Mouse (Mus musculus): Measurements from ENCODE around the gene Rad9b. TPM values are rescaled to one million over a fixed set of nuclear protein-coding genes. Genes with fewer than 3 reads are reported as not detected.

Rad9b gene
- total and polyA plus RNA-seq, 3 experiments: 9.0 to 10.4 (median 10.3) TPM

- Histone ChIP-seq H3K4me3 (replicated peaks in 1 of 3; ENCODE audit: low read depth in 2 of 3, low read length in 2 of 3, poor library complexity in 1 of 3) (no peak overlapping the region), H3K4me2 (ENCODE audit: insufficient read depth, low read depth, poor library complexity, severe bottlenecking) (no peak overlapping the region), H3K27me3 (replicated peaks) (no peaks in the 10 kb centered on the region), H3K4me1 (ENCODE audit: control insufficient read depth in 1 of 2, insufficient read depth in 2 of 2) (peaks cover 23 to 52% of the 10 kb centered on the region in 2 experiments), H3K36me3 (replicated peaks in 1 of 2; ENCODE audit: control insufficient read depth in 1 of 2, insufficient read depth in 1 of 2, low read length in 1 of 2) (peaks cover under 1 to 42% of the 10 kb centered on the region in 2 experiments), H3K9ac (ENCODE audit: insufficient read depth, low read depth) (no peak overlapping the region), H3K9me3 (replicated peaks; ENCODE audit: low read length) (no peaks in the 10 kb centered on the region), H3K27ac (ENCODE audit: insufficient read depth, low read depth) (no peak overlapping the region), H3K79me2 (replicated peaks; ENCODE audit: control insufficient read depth, extremely low read depth, insufficient read depth, poor library complexity, severe bottlenecking) (peaks cover 74% of the 10 kb centered on the region)
- in situ Hi-C loops (cut with MboI; ENCODE audit: low pct_ligation_motif_present, low pct_unique_long_range_greater_than_20kb, low sequenced_read_pairs) (no loop called here), dilution Hi-C loops (cut with MboI; ENCODE audit: extremely low pct_ligation_motif_present, extremely low pct_unique_long_range_greater_than_20kb, low sequenced_read_pairs) (no loop called here)
- no peak for TF ChIP-seq USF1 (IDR thresholded peaks at IDR 0.05; ENCODE audit: low read depth, low read length)
- TF ChIP-seq MAX (IDR thresholded peaks at IDR 0.05; ENCODE audit: low read length): no peak
- TF ChIP-seq EP300 (IDR thresholded peaks at IDR 0.05; ENCODE audit: low read length): no peak
- no peak for TF ChIP-seq JUN (IDR thresholded peaks at IDR 0.05; ENCODE audit: insufficient read depth, low read depth, low read length)
- TF ChIP-seq USF2 (conservative IDR thresholded peaks at IDR 0.05; ENCODE audit: low read depth, low read length): no peak
- TF ChIP-seq ZKSCAN1 (IDR thresholded peaks at IDR 0.05; ENCODE audit: borderline replicate concordance, low read depth, low read length): no peak
- TF ChIP-seq MAFK (IDR thresholded peaks at IDR 0.05; ENCODE audit: insufficient replicate concordance, low read length): no peak
- TF ChIP-seq UBTF (IDR thresholded peaks at IDR 0.05; ENCODE audit: low read depth, low read length): no peak
- TF ChIP-seq ZC3H11A (IDR thresholded peaks at IDR 0.05; ENCODE audit: low read depth, low read length): no peak
- no peak for TF ChIP-seq CTCF (conservative IDR thresholded peaks at IDR 0.05 in 1 of 2, IDR thresholded peaks at IDR 0.05 in 1 of 2; ENCODE audit: low read depth in 2 of 2, low read length in 2 of 2)
- no peak for TF ChIP-seq RCOR1 (conservative IDR thresholded peaks at IDR 0.05; ENCODE audit: low read depth, low read length)
- no peak for TF ChIP-seq JUND (conservative IDR thresholded peaks at IDR 0.05; ENCODE audit: low read depth, low read length)
- no peak for TF ChIP-seq MEF2A (IDR thresholded peaks at IDR 0.05; ENCODE audit: borderline replicate concordance, low read depth, low read length)
- no peak for TF ChIP-seq E2F4 (IDR thresholded peaks at IDR 0.05; ENCODE audit: insufficient replicate concordance, low read depth, low read length)
- no peak for DNase-seq (ENCODE audit: extremely low read depth)
Measured at GRCm38 (mm10) chr5:122287026-122287425, 67.0 kb downstream of the Rad9b start.

GRCm38 (mm10) chr5:122286191-122286590 lies 67.8 kb downstream of the Rad9b start:
- peak overlapping the region; percentile 76 for H3K4me2 ChIP-seq (ENCODE audit: insufficient read depth, low read depth, poor library complexity, severe bottlenecking)
- peak overlapping the region; percentile 80 for H3K9ac ChIP-seq (ENCODE audit: insufficient read depth, low read depth)
- no peaks in the 10 kb centered on the region for H3K27me3 ChIP-seq (replicated peaks)
- TF ChIP-seq CTCF (conservative IDR thresholded peaks at IDR 0.05 in 1 of 2, IDR thresholded peaks at IDR 0.05 in 1 of 2; ENCODE audit: low read depth in 2 of 2, low read length in 2 of 2) (no peak), MEF2A (IDR thresholded peaks at IDR 0.05; ENCODE audit: borderline replicate concordance, low read depth, low read length) (no peak), CHD1 (IDR thresholded peaks at IDR 0.05; ENCODE audit: low read depth, low read length) (no peak), MAX (IDR thresholded peaks at IDR 0.05; ENCODE audit: low read length) (no peak), EP300 (IDR thresholded peaks at IDR 0.05; ENCODE audit: low read length) (no peak), TCF12 (IDR thresholded peaks at IDR 0.05; ENCODE audit: low read depth, low read length) (no peak), PAX5 (IDR thresholded peaks at IDR 0.05; ENCODE audit: low read length) (no peak), POLR2A (IDR thresholded peaks at IDR 0.05; ENCODE audit: low read depth, low read length) (no peak), JUND (conservative IDR thresholded peaks at IDR 0.05; ENCODE audit: low read depth, low read length) (no peak), SIN3A (IDR thresholded peaks at IDR 0.05; ENCODE audit: low read length) (no peak), NELFE (IDR thresholded peaks at IDR 0.05; ENCODE audit: low read depth, low read length) (no peak)
- dilution Hi-C loops (cut with MboI; ENCODE audit: extremely low pct_ligation_motif_present, extremely low pct_unique_long_range_greater_than_20kb, low sequenced_read_pairs) (no loop called here), in situ Hi-C loops (cut with MboI; ENCODE audit: low pct_ligation_motif_present, low pct_unique_long_range_greater_than_20kb, low sequenced_read_pairs) (no loop called here)
- DNase-seq (ENCODE audit: extremely low read depth): no peak
- H3K36me3 ChIP-seq (replicated peaks in 1 of 2; ENCODE audit: control insufficient read depth in 1 of 2, insufficient read depth in 1 of 2, low read length in 1 of 2): peaks cover 0 to 34% of the 10 kb centered on the region in 2 experiments
- peaks cover 66% of the 10 kb centered on the region for H3K79me2 ChIP-seq (replicated peaks; ENCODE audit: control insufficient read depth, extremely low read depth, insufficient read depth, poor library complexity, severe bottlenecking)
- H3K9me3 ChIP-seq (replicated peaks; ENCODE audit: low read length): no peaks in the 10 kb centered on the region
- peaks cover 20 to 45% of the 10 kb centered on the region in 2 experiments for H3K4me1 ChIP-seq (ENCODE audit: control insufficient read depth in 1 of 2, insufficient read depth in 2 of 2)
- peak overlapping the region in 2 of 3 experiments; percentile 87 to 96 for H3K4me3 ChIP-seq (replicated peaks in 1 of 3; ENCODE audit: low read depth in 2 of 3, low read length in 2 of 3, poor library complexity in 1 of 3)
- H3K27ac ChIP-seq (ENCODE audit: insufficient read depth, low read depth): no peak overlapping the region
